Mouse (Mus musculus): ENCODE data around the gene Atp13a2. TPM values are rescaled to one million over a fixed set of nuclear protein-coding genes. Genes with fewer than 3 reads are reported as not detected.

The Atp13a2 gene
- polyA plus RNA-seq, 1 experiment from 2014 or later = 38.9 TPM

DNA sequence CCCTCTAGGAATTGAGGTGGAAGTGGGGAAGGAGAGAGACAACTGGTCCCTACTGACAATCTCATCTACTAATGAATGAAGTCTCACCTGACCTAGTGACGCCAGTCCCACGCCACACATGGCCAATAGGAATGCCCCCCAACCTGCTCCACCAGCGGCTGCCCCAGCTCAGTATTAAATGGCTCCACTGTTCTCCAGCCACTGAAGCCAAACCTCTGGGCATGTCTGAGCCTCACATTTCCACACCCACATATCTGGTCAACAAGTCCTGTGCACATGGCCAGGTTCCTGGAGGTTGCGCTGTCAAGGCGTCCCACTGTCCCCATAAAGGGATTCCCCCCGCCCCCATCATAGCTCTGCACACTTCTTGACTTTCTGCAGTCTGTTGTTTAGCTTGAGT is 2.1 kb upstream of the Atp13a2 start:
- H3K9ac ChIP-seq = no peak overlapping the region
- H3K4me1 ChIP-seq = peaks cover 36% of the 10 kb centered on the region
- no peaks in the 10 kb centered on the region for H3K9me3 ChIP-seq
- no peak overlapping the region for H3K27ac ChIP-seq
- no peak overlapping the region for H3K4me2 ChIP-seq
- H3K27me3 ChIP-seq = no peaks in the 10 kb centered on the region
- no peak for ATAC-seq (ENCODE audit: insufficient number of reproducible peaks, insufficient read depth, low FRiP score, low TSS enrichment, low read depth)
- H3K36me3 ChIP-seq = peaks cover 12% of the 10 kb centered on the region
- WGBS = 76% methylated on average over 6 of the region's 6 CpGs
- no peak overlapping the region for H3K4me3 ChIP-seq

DNA sequence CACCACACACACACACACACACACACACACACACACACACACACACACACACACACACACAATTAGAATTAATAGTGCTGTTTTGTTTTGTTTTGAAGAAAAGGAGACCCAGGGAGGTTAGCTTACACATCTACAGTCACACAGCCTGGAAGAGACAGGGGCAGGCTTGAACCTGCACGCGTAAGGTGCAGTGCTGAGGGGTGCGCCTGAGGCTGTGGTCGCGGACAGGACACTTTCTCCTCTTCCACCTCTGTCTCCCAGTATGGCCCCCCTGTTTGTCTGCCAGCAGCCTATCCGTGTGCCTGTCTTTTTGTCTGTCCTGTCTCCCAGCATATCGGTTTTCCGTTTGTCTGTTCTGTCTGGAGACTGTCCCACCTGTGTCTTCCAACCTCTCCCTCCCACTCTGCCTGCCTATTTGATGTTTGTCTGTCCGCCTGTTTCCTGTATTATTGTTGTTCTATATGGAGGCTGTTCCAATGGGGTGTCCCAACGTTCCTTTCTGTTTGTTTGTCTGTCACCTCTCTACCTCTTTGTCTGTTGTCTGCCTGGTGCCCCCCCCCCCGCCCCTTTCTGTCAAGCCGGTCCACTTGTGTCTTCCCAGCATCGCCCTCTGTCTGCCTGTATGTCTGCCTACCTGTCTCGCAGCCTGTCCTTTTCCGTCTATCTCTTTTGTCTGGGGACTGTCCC is 506 bp upstream of the Atp13a2 start:
- no peak overlapping the region for H3K27ac ChIP-seq
- H3K9me3 ChIP-seq = no peaks in the 10 kb centered on the region
- H3K27me3 ChIP-seq = no peaks in the 10 kb centered on the region
- H3K4me2 ChIP-seq = peak overlapping the region; percentile 89
- 24% methylated on average over 15 of the region's 15 CpGs for WGBS
- peak overlapping the region; percentile 89 for H3K9ac ChIP-seq
- peak overlapping the region; percentile 89 for H3K4me3 ChIP-seq
- H3K4me1 ChIP-seq = peaks cover 36% of the 10 kb centered on the region
- no peaks in the 10 kb centered on the region for H3K36me3 ChIP-seq
- no peak for ATAC-seq (ENCODE audit: insufficient number of reproducible peaks, insufficient read depth, low FRiP score, low TSS enrichment, low read depth)

DNA sequence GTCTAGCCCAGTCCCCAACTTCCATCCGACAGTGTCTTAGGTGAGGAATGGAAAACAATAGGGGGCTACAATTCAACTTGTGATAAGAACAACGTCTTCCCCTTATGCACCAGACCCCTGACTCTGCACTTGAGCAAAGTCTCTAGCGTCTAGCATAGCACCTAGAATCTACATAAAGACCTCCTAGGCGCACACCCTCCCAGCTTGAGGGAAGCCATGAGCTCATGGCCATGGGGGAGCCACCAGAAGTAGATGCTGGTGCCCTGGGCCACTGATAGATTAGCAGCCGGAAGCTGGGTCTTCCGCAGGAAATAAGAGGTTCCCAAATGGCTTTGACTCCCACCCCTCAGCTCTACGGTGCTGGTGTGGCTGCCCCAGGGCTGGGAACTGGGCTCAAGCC is 803 bp downstream of the Atp13a2 start:
- Histone ChIP-seq H3K4me2 (peak overlapping the region; percentile 89), H3K9ac (peak overlapping the region; percentile 89), H3K4me1 (peaks cover 36% of the 10 kb centered on the region), H3K27me3 (no peaks in the 10 kb centered on the region), H3K9me3 (no peaks in the 10 kb centered on the region), H3K4me3 (peak overlapping the region; percentile 89), H3K36me3 (peaks cover 9% of the 10 kb centered on the region), H3K27ac (no peak overlapping the region)
- no peak for ATAC-seq (ENCODE audit: insufficient number of reproducible peaks, insufficient read depth, low FRiP score, low TSS enrichment, low read depth)
- 27% methylated on average over 7 of the region's 7 CpGs for WGBS

DNA sequence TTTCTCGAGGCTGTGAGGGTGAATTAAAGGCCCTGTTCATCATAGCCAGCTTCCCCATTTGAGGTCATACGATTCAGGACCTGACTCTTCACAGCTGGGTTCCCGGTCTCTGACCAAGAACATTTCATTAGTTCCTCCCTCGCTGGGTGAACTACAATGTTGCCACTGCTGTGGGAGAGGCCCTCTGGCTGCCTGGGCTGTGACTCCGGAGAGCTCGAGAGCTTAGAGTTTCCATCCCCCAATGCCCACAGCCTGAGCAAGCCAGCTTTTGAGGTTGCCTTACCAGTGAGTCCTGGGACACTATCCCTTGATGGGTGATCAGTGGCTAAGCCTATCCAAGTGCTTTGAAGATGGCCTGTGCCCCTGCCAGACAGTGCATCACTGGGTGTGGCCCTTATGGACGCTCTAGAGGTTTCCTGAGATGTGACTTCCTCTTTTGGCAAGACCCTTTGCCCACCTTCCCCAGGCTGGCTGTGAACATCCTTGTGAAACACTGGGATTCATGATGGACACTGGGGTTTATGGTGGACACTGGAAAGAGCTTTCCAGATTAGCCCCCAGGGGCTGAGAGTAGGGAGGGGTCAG is 2.1 kb downstream of the Atp13a2 start:
- Histone ChIP-seq H3K36me3 (peaks cover 20% of the 10 kb centered on the region), H3K27ac (no peak overlapping the region), H3K9ac (no peak overlapping the region), H3K9me3 (no peaks in the 10 kb centered on the region), H3K4me3 (no peak overlapping the region), H3K27me3 (no peaks in the 10 kb centered on the region), H3K4me2 (no peak overlapping the region), H3K4me1 (peaks cover 26% of the 10 kb centered on the region)
- WGBS = 65% methylated on average over 7 of the region's 7 CpGs
- ATAC-seq (ENCODE audit: insufficient number of reproducible peaks, insufficient read depth, low FRiP score, low TSS enrichment, low read depth) = no peak

DNA sequence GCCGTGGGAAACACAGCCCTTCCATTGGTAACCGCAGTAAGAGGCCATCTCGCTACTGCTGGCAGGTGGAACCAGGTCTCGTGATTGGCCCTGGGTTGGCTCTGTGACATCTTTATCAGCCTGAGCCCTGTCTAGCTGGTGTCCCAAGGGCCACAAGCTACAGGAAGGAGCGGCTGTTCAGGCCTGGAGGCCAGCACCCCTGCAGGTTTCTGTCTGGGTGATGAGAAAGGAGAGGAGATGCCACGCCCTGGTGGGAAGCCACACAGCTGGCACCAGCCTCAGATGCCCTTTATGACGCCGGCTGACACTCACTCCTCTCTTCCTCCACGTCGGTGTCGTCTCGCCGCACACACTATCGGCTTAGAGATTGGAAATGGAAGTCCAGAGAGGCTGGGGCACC is 2.8 kb downstream of the Atp13a2 start:
- no peak overlapping the region for H3K4me2 ChIP-seq
- no peaks in the 10 kb centered on the region for H3K27me3 ChIP-seq
- H3K4me3 ChIP-seq = no peak overlapping the region
- H3K9ac ChIP-seq = no peak overlapping the region
- H3K36me3 ChIP-seq = peaks cover 27% of the 10 kb centered on the region
- H3K9me3 ChIP-seq = no peaks in the 10 kb centered on the region
- no peak overlapping the region for H3K27ac ChIP-seq
- ATAC-seq (ENCODE audit: insufficient number of reproducible peaks, insufficient read depth, low FRiP score, low TSS enrichment, low read depth) = no peak
- WGBS = 94% methylated on average over 14 of the region's 14 CpGs
- H3K4me1 ChIP-seq = peaks cover 26% of the 10 kb centered on the region

DNA sequence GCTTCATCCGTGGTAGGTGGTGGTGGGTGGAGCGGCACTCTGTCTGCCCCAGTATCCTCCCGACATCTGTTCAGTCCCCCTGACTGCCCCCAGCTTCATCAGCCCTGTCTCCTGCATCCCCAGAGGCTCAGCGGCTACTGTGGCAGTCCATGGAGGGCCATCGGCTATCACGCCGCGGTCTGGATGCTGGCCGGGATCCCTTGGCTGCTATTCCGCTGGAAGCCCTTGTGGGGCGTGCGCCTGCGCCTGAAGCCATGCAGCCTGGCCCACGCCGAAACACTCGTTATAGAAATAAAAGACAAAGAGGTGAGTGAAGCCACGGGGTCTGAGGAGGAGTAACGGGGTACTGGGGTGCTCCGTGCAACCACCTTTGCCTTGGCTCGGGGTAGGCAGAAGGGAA is 5.5 kb downstream of the Atp13a2 start:
- H3K4me3 ChIP-seq = no peak overlapping the region
- no peak overlapping the region for H3K4me2 ChIP-seq
- H3K9ac ChIP-seq = no peak overlapping the region
- 76% methylated on average over 20 of the region's 20 CpGs for WGBS
- H3K27ac ChIP-seq = no peak overlapping the region
- peaks cover 55% of the 10 kb centered on the region for H3K36me3 ChIP-seq
- peaks cover 20% of the 10 kb centered on the region for H3K4me1 ChIP-seq
- no peaks in the 10 kb centered on the region for H3K9me3 ChIP-seq
- H3K27me3 ChIP-seq = no peaks in the 10 kb centered on the region
- ATAC-seq (ENCODE audit: insufficient number of reproducible peaks, insufficient read depth, low FRiP score, low TSS enrichment, low read depth) = no peak

DNA sequence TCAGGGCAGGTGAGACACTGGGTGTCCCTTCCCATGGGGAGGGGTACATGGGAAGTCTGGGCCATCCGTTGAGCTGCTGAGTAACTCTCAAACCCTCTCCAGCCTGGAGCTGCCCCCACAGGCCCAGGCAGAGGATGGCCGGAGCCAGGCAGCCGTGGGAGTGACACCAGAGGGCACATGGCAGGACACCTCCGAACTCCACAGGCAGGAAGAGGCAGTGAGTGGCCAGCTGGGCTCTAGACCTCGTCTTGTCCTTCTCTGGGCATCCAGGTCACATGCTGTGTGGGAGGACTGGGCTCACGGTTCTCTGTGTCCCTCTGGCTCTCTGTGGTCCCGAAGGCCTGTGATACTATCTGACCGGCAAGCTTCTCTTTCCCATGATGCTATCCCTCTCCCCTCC is 7.2 kb downstream of the Atp13a2 start:
- Histone ChIP-seq H3K4me1 (peaks cover 5% of the 10 kb centered on the region; the same call in 1 of the 2 replicates), H3K9ac (no peak overlapping the region), H3K9me3 (no peaks in the 10 kb centered on the region), H3K4me3 (no peak overlapping the region), H3K27ac (no peak overlapping the region), H3K27me3 (no peaks in the 10 kb centered on the region), H3K36me3 (peaks cover 69% of the 10 kb centered on the region), H3K4me2 (no peak overlapping the region)
- WGBS = 82% methylated on average over 8 of the region's 8 CpGs
- no peak for ATAC-seq (ENCODE audit: insufficient number of reproducible peaks, insufficient read depth, low FRiP score, low TSS enrichment, low read depth)

DNA sequence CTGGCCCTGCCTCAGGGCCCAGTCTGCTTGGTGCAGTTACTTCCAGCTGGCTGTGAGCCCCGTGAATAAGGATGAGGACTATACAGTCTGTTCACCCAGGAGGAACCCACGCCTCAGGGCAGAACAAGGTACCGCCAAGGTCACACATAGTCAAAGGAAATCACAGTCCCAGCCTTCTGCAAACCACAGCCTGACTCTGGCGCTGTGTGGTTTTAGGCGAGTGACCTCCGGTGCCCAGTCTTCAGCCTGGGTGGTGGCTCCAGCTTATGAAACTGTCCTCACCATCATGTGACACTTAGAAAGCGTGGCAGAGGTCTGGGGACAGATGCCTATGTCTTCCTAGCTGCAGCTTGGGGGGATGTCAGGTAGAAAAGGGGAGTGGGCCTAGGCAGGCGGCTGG is 9.1 kb downstream of the Atp13a2 start:
- Histone ChIP-seq H3K9me3 (no peaks in the 10 kb centered on the region), H3K27me3 (no peaks in the 10 kb centered on the region), H3K4me2 (no peak overlapping the region), H3K4me3 (no peak overlapping the region), H3K4me1 (no peaks in the 10 kb centered on the region), H3K27ac (no peak overlapping the region), H3K36me3 (peaks cover 89% of the 10 kb centered on the region), H3K9ac (no peak overlapping the region)
- ATAC-seq (ENCODE audit: insufficient number of reproducible peaks, insufficient read depth, low FRiP score, low TSS enrichment, low read depth) = no peak
- WGBS = 92% methylated on average over 8 of the region's 8 CpGs

DNA sequence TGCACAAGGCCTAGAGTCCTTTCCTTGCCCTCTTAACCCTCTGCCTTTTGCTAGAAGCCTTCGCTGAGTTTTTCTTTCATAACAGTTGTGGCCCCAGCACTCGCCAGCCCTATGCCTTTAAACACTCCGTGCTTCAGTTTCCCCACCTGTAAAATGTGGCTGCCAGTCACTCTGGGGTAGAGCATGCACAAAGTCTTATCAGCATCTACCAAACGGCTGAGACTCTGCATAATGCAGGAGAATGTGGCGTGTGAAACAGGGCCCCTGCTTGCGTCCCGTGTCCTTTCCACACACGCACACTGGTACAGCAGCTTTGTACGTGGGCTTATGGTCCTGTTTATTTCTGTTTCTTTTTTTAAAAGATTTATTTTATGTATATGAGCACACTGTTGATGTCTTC is 10.1 kb downstream of the Atp13a2 start:
- H3K4me3 ChIP-seq = no peak overlapping the region
- 93% methylated on average over 9 of the region's 9 CpGs for WGBS
- no peak overlapping the region for H3K4me2 ChIP-seq
- H3K4me1 ChIP-seq = no peaks in the 10 kb centered on the region
- no peaks in the 10 kb centered on the region for H3K9me3 ChIP-seq
- H3K9ac ChIP-seq = no peak overlapping the region
- no peaks in the 10 kb centered on the region for H3K27me3 ChIP-seq
- H3K36me3 ChIP-seq = peaks cover 97% of the 10 kb centered on the region
- H3K27ac ChIP-seq = no peak overlapping the region
- ATAC-seq (ENCODE audit: insufficient number of reproducible peaks, insufficient read depth, low FRiP score, low TSS enrichment, low read depth) = no peak

DNA sequence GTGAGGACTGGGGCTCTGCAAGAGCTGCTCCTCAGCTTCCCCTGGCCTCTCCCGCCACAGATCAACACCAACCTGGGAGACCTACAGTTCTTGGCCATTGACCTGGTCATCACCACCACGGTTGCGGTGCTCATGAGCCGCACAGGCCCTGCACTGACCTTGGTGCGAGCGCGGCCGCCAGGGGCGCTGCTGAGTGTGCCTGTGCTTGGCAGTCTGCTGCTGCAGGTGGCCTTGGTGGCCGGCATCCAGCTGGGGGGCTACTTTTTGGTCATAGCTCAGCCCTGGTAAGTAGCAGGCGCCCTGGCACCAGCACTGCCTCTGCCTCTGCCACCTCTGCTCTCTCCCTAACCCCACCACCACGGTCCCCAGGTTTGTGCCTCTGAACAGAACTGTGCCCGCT is 19.3 kb downstream of the Atp13a2 start:
- peaks cover 73% of the 10 kb centered on the region for H3K36me3 ChIP-seq
- H3K9me3 ChIP-seq = peaks cover 4% of the 10 kb centered on the region; the same call in 1 of the 2 replicates
- H3K4me3 ChIP-seq = no peak overlapping the region
- ATAC-seq (ENCODE audit: insufficient number of reproducible peaks, insufficient read depth, low FRiP score, low TSS enrichment, low read depth) = no peak
- H3K27ac ChIP-seq = no peak overlapping the region
- H3K4me1 ChIP-seq = peaks cover 9% of the 10 kb centered on the region
- no peak overlapping the region for H3K9ac ChIP-seq
- H3K4me2 ChIP-seq = no peak overlapping the region
- no peaks in the 10 kb centered on the region for H3K27me3 ChIP-seq
- 75% methylated on average over 13 of the region's 13 CpGs for WGBS

DNA sequence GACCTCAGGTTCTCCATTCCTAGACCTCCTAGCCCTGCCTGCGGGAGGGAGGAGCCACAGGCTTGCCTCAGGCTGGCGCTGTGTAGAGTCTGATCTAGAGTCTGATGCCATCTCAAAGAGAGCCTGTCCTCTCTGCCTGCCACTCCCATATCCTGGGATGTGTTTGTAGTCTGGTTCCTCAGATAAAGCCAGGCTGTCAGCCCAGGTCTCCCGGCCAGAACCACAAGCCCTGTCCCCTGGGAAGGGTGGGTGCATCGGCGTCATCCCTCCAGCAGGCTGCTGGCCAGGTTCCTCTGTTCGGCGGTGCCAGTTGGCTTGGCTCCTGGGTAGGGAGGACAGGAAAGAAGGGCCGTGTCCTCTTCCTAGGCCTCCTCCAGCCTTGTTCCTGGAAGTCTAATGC is 21.4 kb downstream of the Atp13a2 start:
- H3K4me2 ChIP-seq = no peak overlapping the region
- H3K9ac ChIP-seq = no peak overlapping the region
- no peaks in the 10 kb centered on the region for H3K27me3 ChIP-seq
- ATAC-seq (ENCODE audit: insufficient number of reproducible peaks, insufficient read depth, low FRiP score, low TSS enrichment, low read depth) = no peak
- 92% methylated on average over 8 of the region's 8 CpGs for WGBS
- peaks cover 29% of the 10 kb centered on the region for H3K4me1 ChIP-seq
- H3K36me3 ChIP-seq = peaks cover 63% of the 10 kb centered on the region
- peaks cover 4% of the 10 kb centered on the region; the same call in 1 of the 2 replicates for H3K9me3 ChIP-seq
- H3K4me3 ChIP-seq = no peak overlapping the region
- H3K27ac ChIP-seq = no peak overlapping the region

DNA sequence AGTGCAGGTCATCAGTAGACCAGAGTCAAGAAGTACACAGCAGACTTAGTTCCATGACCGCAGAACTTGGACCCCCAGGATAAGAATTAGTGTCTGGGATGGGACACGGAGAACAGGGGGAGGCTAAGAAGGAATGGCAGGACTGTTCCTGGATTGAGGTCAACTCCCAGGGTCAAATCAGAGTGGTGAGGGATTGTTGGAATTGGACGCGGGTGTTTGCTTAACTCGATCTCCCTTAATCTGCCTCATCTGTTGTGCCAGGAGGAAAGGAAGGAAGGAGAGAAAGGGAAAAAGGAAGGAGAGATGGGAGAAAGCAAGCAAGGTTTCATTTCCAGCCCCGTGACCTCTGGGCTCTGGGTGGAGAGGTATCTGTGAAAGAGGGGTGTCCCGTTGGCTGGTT is 23.4 kb downstream of the Atp13a2 start, which contains the start of gene Mfap2:
Gene Mfap2, plus strand, starts transcription at position 301 of the 400 bp plus-strand sequence.
- peaks cover 46% of the 10 kb centered on the region for H3K4me1 ChIP-seq
- peaks cover 63% of the 10 kb centered on the region for H3K36me3 ChIP-seq
- no peaks in the 10 kb centered on the region for H3K27me3 ChIP-seq
- peak within 1 kb of the TSS; percentile 97 for H3K27ac ChIP-seq
- ATAC-seq (ENCODE audit: insufficient number of reproducible peaks, insufficient read depth, low FRiP score, low TSS enrichment, low read depth) = no peak
- H3K9me3 ChIP-seq = peaks cover 4% of the 10 kb centered on the region; the same call in 1 of the 2 replicates
- WGBS = 8% methylated on average over 7 of the region's 7 CpGs
- H3K4me3 ChIP-seq = peak within 1 kb of the TSS; percentile 73
- peak within 1 kb of the TSS; percentile 96 for H3K9ac ChIP-seq
- H3K4me2 ChIP-seq = peak within 1 kb of the TSS; percentile 92
